Mouse (Mus musculus): ENCODE measurements around the gene Pik3cd.
A peak's percentile ranks its signal among the peaks of the same experiment; 100 is the strongest.

DNA sequence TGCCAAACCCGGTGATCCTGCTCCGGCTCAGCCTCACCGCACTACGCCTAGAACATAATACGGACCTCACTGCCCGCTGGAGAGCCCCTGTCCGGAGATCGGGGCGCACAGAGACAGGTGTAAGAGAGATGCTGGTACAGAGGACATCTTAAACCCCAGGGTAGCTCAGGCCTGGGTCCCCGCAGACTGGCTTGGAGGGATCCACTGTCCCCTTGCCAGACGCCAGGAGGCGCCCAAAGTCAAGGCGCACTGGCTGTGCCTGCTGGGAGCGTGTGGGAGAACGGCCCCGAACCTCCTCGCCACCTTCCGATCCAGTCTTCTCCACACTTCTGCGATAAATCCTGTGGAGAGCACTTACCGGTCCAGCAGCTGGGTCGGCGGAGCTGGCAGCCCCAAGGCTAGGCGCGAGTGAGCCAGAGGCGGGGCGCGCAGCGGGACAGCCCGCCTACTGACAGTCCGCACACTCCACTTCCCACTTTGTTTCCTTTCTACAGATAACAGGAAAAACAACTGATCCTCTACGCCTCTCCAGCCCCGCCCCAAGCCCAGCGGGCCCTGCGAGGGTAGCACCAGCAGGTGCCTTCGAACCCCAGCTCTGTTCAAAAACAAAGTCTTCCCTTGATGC lies 4.1 kb downstream of the Pik3cd start:
- peak in 1 of 2 experiments; percentile 76; a peak in 2 of 4 replicates for TF ChIP-seq CTCF (conservative IDR thresholded peaks at IDR 0.05 in 1 of 2, IDR thresholded peaks at IDR 0.05 in 1 of 2; ENCODE audit: low read depth in 2 of 2, low read length in 2 of 2)
- peak; percentile 49; the same call in 1 of the 2 replicates for TF ChIP-seq POLR2A (IDR thresholded peaks at IDR 0.05; ENCODE audit: low read depth, low read length)
- no peak for TF ChIP-seq EP300 (IDR thresholded peaks at IDR 0.05; ENCODE audit: low read length)
- TF ChIP-seq MAX (IDR thresholded peaks at IDR 0.05; ENCODE audit: low read length), result no peak
- no peak for TF ChIP-seq MAZ (IDR thresholded peaks at IDR 0.05; ENCODE audit: low read depth, low read length)
- no peak for TF ChIP-seq GABPA (IDR thresholded peaks at IDR 0.05; ENCODE audit: insufficient replicate concordance, low read depth, low read length)
- TF ChIP-seq SIN3A (IDR thresholded peaks at IDR 0.05; ENCODE audit: low read length), result no peak; the same call in 1 of the 2 replicates
- TF ChIP-seq ZKSCAN1 (IDR thresholded peaks at IDR 0.05; ENCODE audit: borderline replicate concordance, low read depth, low read length), result no peak
- TF ChIP-seq ETS1 (conservative IDR thresholded peaks at IDR 0.05; ENCODE audit: low read depth, low read length), result no peak; the same call in 1 of the 2 replicates
